Mouse (Mus musculus): ENCODE data around the gene Pigk.

GRCm38 (mm10) chr3:152744301-152744700 is 30.4 kb downstream of the Pigk start:
- TF ChIP-seq CTCF (IDR thresholded peaks at IDR 0.05; ENCODE audit: low read depth, low read length), result no peak
- no peak for TF ChIP-seq POLR2A (IDR thresholded peaks at IDR 0.05; ENCODE audit: borderline replicate concordance, low read depth, low read length)

Measured in bone marrow macrophage, adult 2 months (primary cell).